Mouse (Mus musculus) liver, adult 2 months (tissue): ENCODE measurements around the gene Selplg.

Experiments used
- CTCF ChIP-seq: fragments of 200-500 bp; IDR thresholded peaks from 2 replicates; pipeline ENCODE4 v1.5.1; 2011; ENCODE audit warnings: low read depth, low read length, control low read depth
- POLR2A ChIP-seq: fragments of 200-500 bp; IDR thresholded peaks from 2 replicates; pipeline ENCODE4 v1.6.1; 2011; ENCODE audit warnings: low read length, control low read depth; ENCODE audit not compliant: insufficient read depth; ENCODE audit errors: extremely low read depth

GRCm38 (mm10) chr5:113836961-113837360 lies 4.5 kb upstream of the Selplg start:
- TF ChIP-seq POLR2A (no peak), CTCF (no peak)
